Mouse (Mus musculus): ENCODE data around the gene Ctbp2. TPM values are rescaled to one million over a fixed set of nuclear protein-coding genes. Genes with fewer than 3 reads are reported as not detected.
A peak's percentile ranks its signal among the peaks of the same experiment; 100 is the strongest.

Ctbp2 gene
- total RNA-seq (2021), result 10 to 100 TPM; 44.1 to 47.4 TPM
- long read RNA-seq, experiment 1, partial matches to known transcripts, result 4 of 16 reads
- long read RNA-seq, experiment 1, other reads (novel, unspliced or antisense), result 7 of 16 reads
- long read RNA-seq, experiment 2, transcript Ctbp2-201 (11 exons, 2,321 nt), result major isoform, 5 of 15 reads
- long read RNA-seq, experiment 2, partial matches to known transcripts, result 3 of 15 reads
- long read RNA-seq, experiment 2, other reads (novel, unspliced or antisense), result 5 of 15 reads

- TF ChIP-seq CTCF (conservative IDR thresholded peaks at IDR 0.05), result peak; percentile 74
Measured at GRCm38 (mm10) chr7:133123999-133124700, at the start of gene Ctbp2. TSS of gene Ctbp2 (minus strand) at chr7:133124354.

GRCm38 (mm10) chr7:133171403-133172032, 47.4 kb upstream of the Ctbp2 start:
- TF ChIP-seq CTCF (conservative IDR thresholded peaks at IDR 0.05), result no peak
- Histone ChIP-seq H3K4me3 (no peak overlapping the region), H3K27ac (no peak overlapping the region)
- DNase-seq (ENCODE audit: low spot score in 2 of 2), result no peak

More at GRCm38 (mm10) chr7:133123999-133124700, at the start of gene Ctbp2:
- Histone ChIP-seq H3K27ac (peak within 1 kb of the TSS; percentile 91), H3K4me3 (peak within 1 kb of the TSS; percentile 85)
- DNase-seq (ENCODE audit: low spot score in 2 of 2), result peak; percentile 37 to 48

DNA sequence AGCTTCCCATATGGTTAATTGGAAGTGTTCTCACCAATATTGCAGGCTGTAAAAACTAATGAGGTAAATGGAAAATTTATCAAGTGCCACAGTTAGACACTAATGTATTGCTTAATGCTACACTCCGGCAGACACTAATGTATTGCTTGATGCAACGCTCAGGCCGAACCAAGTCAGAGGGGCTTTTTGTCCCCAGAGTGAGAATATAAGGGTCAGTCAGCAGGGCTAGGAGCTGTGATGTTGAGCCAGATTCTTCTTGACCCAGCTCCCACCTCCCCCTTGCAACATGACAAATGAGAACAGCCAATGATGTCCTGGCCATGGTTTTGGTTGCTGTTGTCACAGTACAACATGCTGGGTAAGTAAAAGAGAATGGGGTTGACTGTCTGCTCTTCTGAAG, 44.8 kb upstream of the Ctbp2 start:
- no peak for DNase-seq (ENCODE audit: low spot score in 2 of 2)
- no peak overlapping the region for H3K27ac ChIP-seq
- TF ChIP-seq CTCF (conservative IDR thresholded peaks at IDR 0.05), result no peak
- H3K4me3 ChIP-seq, result no peak overlapping the region

DNA sequence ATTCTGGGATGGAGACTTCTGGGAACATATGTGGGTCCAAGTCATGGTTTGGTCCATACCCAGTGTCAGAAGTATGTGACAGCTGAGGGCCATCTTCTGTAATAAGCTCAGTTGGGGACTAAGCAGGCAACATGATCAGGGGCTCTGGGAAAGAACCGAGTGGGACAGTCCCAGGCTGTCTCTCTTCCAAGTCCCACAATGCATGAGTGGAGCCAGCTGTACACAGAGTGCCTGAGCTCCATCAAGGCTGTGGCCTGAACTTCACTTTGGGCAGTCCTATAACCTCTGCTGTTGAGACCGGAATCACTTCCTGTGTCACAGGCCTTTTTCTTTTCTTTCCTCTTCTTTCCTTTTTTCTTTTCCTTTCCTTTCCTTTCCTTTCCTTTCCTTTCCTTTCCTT, 43.7 kb upstream of the Ctbp2 start:
- Histone ChIP-seq H3K27ac (no peak overlapping the region), H3K4me3 (no peak overlapping the region)
- DNase-seq (ENCODE audit: low spot score in 2 of 2), result no peak
- TF ChIP-seq CTCF (conservative IDR thresholded peaks at IDR 0.05), result no peak

DNA sequence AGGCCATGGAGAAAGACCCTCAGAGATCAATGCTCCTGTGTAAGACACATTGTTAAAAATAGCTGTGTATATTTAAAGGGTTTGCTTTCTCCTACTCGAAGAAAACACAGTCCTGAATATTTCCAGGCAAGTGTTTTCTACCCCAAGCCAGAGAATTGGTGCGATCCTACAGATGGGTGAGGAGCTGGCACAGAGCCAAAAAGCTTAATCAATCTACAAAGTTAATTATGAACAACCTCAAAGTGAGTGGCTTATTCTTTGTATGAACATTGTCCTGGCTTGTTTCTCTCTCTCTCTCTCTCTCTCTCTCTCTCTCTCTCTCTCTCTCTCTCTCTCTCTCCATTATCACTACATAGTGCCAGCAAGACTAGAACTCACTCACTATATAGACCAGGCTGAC, 40.6 kb upstream of the Ctbp2 start:
- DNase-seq (ENCODE audit: low spot score in 2 of 2), result peak in 1 of 2 experiments; percentile 13
- TF ChIP-seq CTCF (conservative IDR thresholded peaks at IDR 0.05), result no peak
- Histone ChIP-seq H3K4me3 (no peak overlapping the region), H3K27ac (no peak overlapping the region)

DNA sequence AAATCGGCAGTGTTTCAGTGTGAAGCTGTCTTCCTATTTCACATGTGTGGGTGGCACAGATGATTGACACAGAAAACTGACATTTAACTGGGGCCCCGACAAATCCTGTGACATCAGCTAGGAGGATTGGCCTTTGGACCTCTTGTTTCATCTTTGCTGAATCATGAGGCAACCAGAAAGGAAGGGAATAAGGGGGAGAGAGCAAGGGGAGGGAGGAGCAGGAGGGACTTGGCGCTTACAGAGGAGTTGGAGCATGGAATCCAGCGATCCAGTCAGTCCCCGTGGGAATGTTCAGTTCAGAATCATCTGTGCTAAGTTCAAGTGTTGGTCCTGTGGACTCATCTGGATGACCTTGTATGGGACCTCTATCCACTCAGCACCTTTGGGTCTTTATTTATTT, 38.9 kb upstream of the Ctbp2 start:
- no peak overlapping the region for H3K27ac ChIP-seq
- H3K4me3 ChIP-seq, result no peak overlapping the region
- DNase-seq (ENCODE audit: low spot score in 2 of 2), result no peak
- no peak for TF ChIP-seq CTCF (conservative IDR thresholded peaks at IDR 0.05)

- no peak for TF ChIP-seq CTCF (conservative IDR thresholded peaks at IDR 0.05)
- no peak overlapping the region for H3K4me3 ChIP-seq
- H3K27ac ChIP-seq, result no peak overlapping the region
- no peak for DNase-seq (ENCODE audit: low spot score in 2 of 2)
Measured at GRCm38 (mm10) chr7:133162131-133162530, 38.0 kb upstream of the Ctbp2 start.

DNA sequence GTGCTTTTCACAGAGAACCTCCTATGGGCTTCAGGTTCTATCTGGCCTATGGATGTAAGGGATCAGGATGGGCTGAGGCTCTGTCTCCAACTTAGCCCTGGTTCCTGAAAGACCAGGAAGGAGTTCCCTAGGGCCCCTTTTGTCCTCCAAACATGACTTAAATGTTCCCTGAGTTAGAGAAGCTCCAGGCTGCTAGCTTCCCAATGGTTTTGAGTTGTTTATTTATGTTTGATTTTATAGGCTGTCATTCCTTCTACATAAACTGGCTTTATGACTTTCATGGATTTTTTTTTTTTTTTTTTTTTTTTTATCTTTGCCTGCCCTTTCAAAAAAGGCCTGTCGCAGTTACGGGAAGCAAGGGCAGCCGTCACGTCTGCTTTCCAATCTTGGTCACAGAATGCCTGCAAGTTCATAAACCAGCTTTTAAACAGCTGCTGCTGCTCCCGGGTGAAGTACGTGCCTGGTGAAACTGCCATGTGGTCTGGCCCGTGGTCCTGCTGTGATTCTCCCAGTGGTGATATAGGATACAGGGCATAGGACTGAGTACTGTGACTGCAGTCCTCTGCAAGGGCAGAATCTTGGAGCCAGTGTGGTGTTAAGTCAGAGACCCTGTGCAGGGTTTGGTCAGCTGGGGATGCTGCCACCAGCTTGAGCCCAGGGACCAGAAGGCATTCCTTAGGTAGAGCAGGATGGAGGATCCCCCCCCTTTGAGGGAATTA, 37.4 kb upstream of the Ctbp2 start:
- H3K27ac ChIP-seq, result no peak overlapping the region
- no peak for DNase-seq (ENCODE audit: low spot score in 2 of 2)
- H3K4me3 ChIP-seq, result no peak overlapping the region
- TF ChIP-seq CTCF (conservative IDR thresholded peaks at IDR 0.05), result no peak

GRCm38 (mm10) chr7:133159519-133159918, 35.4 kb upstream of the Ctbp2 start:
- no peak for DNase-seq (ENCODE audit: low spot score in 2 of 2)
- TF ChIP-seq CTCF (conservative IDR thresholded peaks at IDR 0.05), result no peak
- H3K4me3 ChIP-seq, result no peak overlapping the region
- no peak overlapping the region for H3K27ac ChIP-seq

GRCm38 (mm10) chr7:133155621-133156020, 31.5 kb upstream of the Ctbp2 start:
- H3K4me3 ChIP-seq, result no peak overlapping the region

DNA sequence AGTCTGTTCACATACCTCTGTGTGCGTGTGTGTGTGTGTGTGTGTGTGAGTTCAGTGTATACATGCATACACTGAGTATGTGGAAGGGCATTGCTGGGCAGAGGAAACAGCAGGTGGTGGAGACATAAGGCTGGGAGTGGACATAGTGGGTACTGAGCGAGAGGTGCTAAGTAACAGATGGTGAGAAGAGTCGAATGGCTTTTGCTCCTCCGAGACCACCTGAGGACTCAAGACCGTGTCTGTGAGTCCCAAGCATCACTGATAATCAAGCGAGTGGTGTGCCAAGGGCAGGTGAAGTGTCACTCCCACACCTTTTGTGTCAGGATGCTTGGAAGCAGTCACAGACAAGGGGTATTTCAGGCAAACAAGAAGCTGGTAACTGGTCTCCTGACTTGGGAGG, 30.7 kb upstream of the Ctbp2 start:
- no peak for DNase-seq (ENCODE audit: low spot score in 2 of 2)
- H3K4me3 ChIP-seq, result no peak overlapping the region
- no peak for TF ChIP-seq CTCF (conservative IDR thresholded peaks at IDR 0.05)
- no peak overlapping the region for H3K27ac ChIP-seq

More at GRCm38 (mm10) chr7:133155621-133156020, 31.5 kb upstream of the Ctbp2 start:
- DNase-seq (ENCODE audit: low spot score in 2 of 2), result peak in 1 of 2 experiments; percentile 15
- no peak overlapping the region for H3K27ac ChIP-seq
- TF ChIP-seq CTCF (conservative IDR thresholded peaks at IDR 0.05), result no peak

- no peak for TF ChIP-seq CTCF (conservative IDR thresholded peaks at IDR 0.05)
- Histone ChIP-seq H3K27ac (no peak overlapping the region), H3K4me3 (no peak overlapping the region)
- no peak for DNase-seq (ENCODE audit: low spot score in 2 of 2)
Measured at GRCm38 (mm10) chr7:133139689-133140336, 15.7 kb upstream of the Ctbp2 start.
